Mouse (Mus musculus) forebrain, embryonic 16.5 days (tissue): ENCODE data around the gene Camta1. TPM values are rescaled to one million over a fixed set of nuclear protein-coding genes. Genes with fewer than 3 reads are reported as not detected.

Experiments used
- ATAC-seq: fragments of 200-750 bp; cut with Nextera tagmentation; 2 replicates; pipeline ENCODE4 v1.8.0; 2017; ENCODE audit warnings: mild to moderate bottlenecking, moderate library complexity
- H3K27ac ChIP-seq: fragments of 300-500 bp; sonication (generic); 2 replicates; pipeline ENCODE4 v1.5.1; 2014; ENCODE audit warnings: low read length, control low read depth
- H3K27me3 ChIP-seq: fragments of 300-500 bp; sonication (generic); replicated peaks from 2 replicates; pipeline ENCODE4 v1.6.1; 2014; ENCODE audit warnings: low read length; ENCODE audit not compliant: control insufficient read depth, insufficient read depth
- H3K36me3 ChIP-seq: fragments of 300-500 bp; sonication (generic); 2 replicates; pipeline ENCODE4 v1.6.1; 2014; ENCODE audit not compliant: control insufficient read depth, insufficient read depth
- H3K4me1 ChIP-seq: fragments of 300-500 bp; sonication (generic); replicated peaks from 2 replicates; pipeline ENCODE4 v1.6.1; 2014; ENCODE audit warnings: low read length; ENCODE audit not compliant: control insufficient read depth, insufficient read depth
- H3K4me2 ChIP-seq: fragments of 300-500 bp; sonication (generic); 2 replicates; pipeline ENCODE4 v1.6.1; 2014; ENCODE audit warnings: mild to moderate bottlenecking, low read length, control low read depth
- H3K4me3 ChIP-seq: fragments of 300-500 bp; sonication (generic); replicated peaks from 2 replicates; pipeline ENCODE4 v1.5.1; 2014; ENCODE audit warnings: mild to moderate bottlenecking, low read length, control low read depth
- H3K9ac ChIP-seq: fragments of 300-500 bp; sonication (generic); replicated peaks from 2 replicates; pipeline ENCODE4 v1.6.1; 2014; ENCODE audit warnings: low read depth, low read length, control low read depth
- H3K9me3 ChIP-seq: fragments of 300-500 bp; sonication (generic); 2 replicates; pipeline ENCODE4 v1.6.1; 2016; ENCODE audit warnings: low read length; ENCODE audit not compliant: control insufficient read depth
- WGBS: fragments of 180-500 bp; shearing (Covaris S2); extraction: QIAGEN DNeasy Blood & Tissue Kit; methylation state at CpG from one replicate; pipeline ENCODE4 v1.1.7; 2014; 5-methylcytosine and 5-hydroxymethylcytosine counted together
- polyA plus RNA-seq: library from polyadenylated mRNA; unstranded; fragments of >200 nt; fragmentation: Nextera tagmentation; extraction: Ambion mirVana; gene quantifications from 2 replicates; pipeline ENCODE4 v1.2.1, GENCODE M21; 2015

Camta1 gene
- polyA plus RNA-seq, 1 experiment from 2014 or later = 123 TPM

- ATAC-seq = no peak
- Histone ChIP-seq H3K27me3 (no peaks in the 10 kb centered on the region), H3K4me2 (no peak overlapping the region), H3K9ac (no peak overlapping the region), H3K4me3 (no peak overlapping the region), H3K4me1 (peaks cover 7% of the 10 kb centered on the region; the same call in 1 of the 2 replicates), H3K9me3 (no peaks in the 10 kb centered on the region), H3K27ac (no peak overlapping the region), H3K36me3 (no peaks in the 10 kb centered on the region)
- 84% methylated on average over 10 of the region's 10 CpGs for WGBS
These were observed 27.1 kb downstream of the Camta1 start for GRCm38 (mm10) chr4:151834536-151834935.

GRCm38 (mm10) chr4:151833940-151834449 lies 27.7 kb downstream of the Camta1 start:
- Histone ChIP-seq H3K4me3 (no peak overlapping the region), H3K27ac (no peak overlapping the region), H3K9ac (no peak overlapping the region), H3K36me3 (no peaks in the 10 kb centered on the region), H3K4me2 (no peak overlapping the region), H3K27me3 (no peaks in the 10 kb centered on the region), H3K4me1 (peaks cover 7% of the 10 kb centered on the region; the same call in 1 of the 2 replicates), H3K9me3 (no peaks in the 10 kb centered on the region)
- 66% methylated on average over 7 of the region's 7 CpGs for WGBS
- no peak for ATAC-seq

- H3K4me3 ChIP-seq = no peak overlapping the region
- 95% methylated on average over 3 of the region's 3 CpGs for WGBS
- no peak overlapping the region for H3K27ac ChIP-seq
- H3K27me3 ChIP-seq = no peaks in the 10 kb centered on the region
- H3K4me1 ChIP-seq = 0 out of 2 replicates have a peak, but pooled peaks cover 4% of the 10 kb centered on the region
- H3K36me3 ChIP-seq = no peaks in the 10 kb centered on the region
- no peak overlapping the region for H3K9ac ChIP-seq
- H3K4me2 ChIP-seq = no peak overlapping the region
- no peaks in the 10 kb centered on the region for H3K9me3 ChIP-seq
- ATAC-seq = no peak
These were observed 33.8 kb downstream of the Camta1 start for GRCm38 (mm10) chr4:151827840-151828239.

GRCm38 (mm10) chr4:151827356-151827755 lies 34.3 kb downstream of the Camta1 start:
- Histone ChIP-seq H3K4me1 (0 out of 2 replicates have a peak, but pooled peaks cover 4% of the 10 kb centered on the region), H3K27ac (no peak overlapping the region), H3K9me3 (no peaks in the 10 kb centered on the region), H3K9ac (no peak overlapping the region), H3K4me3 (no peak overlapping the region), H3K27me3 (no peaks in the 10 kb centered on the region), H3K4me2 (no peak overlapping the region), H3K36me3 (no peaks in the 10 kb centered on the region)
- no peak for ATAC-seq

GRCm38 (mm10) chr4:151823963-151824362 lies 37.7 kb downstream of the Camta1 start:
- H3K36me3 ChIP-seq = no peaks in the 10 kb centered on the region
- WGBS = 81% methylated on average over 3 of the region's 3 CpGs
- H3K9ac ChIP-seq = no peak overlapping the region
- peaks cover 2% of the 10 kb centered on the region for H3K4me1 ChIP-seq
- no peak overlapping the region for H3K4me2 ChIP-seq
- no peak overlapping the region for H3K27ac ChIP-seq
- H3K9me3 ChIP-seq = no peaks in the 10 kb centered on the region
- no peak for ATAC-seq
- H3K27me3 ChIP-seq = no peaks in the 10 kb centered on the region
- H3K4me3 ChIP-seq = no peak overlapping the region

GRCm38 (mm10) chr4:151822986-151823385 lies 38.7 kb downstream of the Camta1 start:
- H3K4me3 ChIP-seq = no peak overlapping the region
- 87% methylated on average over 2 of the region's 2 CpGs for WGBS
- no peaks in the 10 kb centered on the region for H3K27me3 ChIP-seq
- peaks cover 10% of the 10 kb centered on the region for H3K4me1 ChIP-seq
- H3K9me3 ChIP-seq = no peaks in the 10 kb centered on the region
- H3K36me3 ChIP-seq = no peaks in the 10 kb centered on the region
- ATAC-seq = no peak
- H3K9ac ChIP-seq = no peak overlapping the region
- no peak overlapping the region for H3K4me2 ChIP-seq
- no peak overlapping the region for H3K27ac ChIP-seq

GRCm38 (mm10) chr4:151817981-151818766 lies 43.5 kb downstream of the Camta1 start:
- H3K4me3 ChIP-seq = no peak overlapping the region
- H3K27me3 ChIP-seq = no peaks in the 10 kb centered on the region
- H3K9me3 ChIP-seq = no peaks in the 10 kb centered on the region
- H3K36me3 ChIP-seq = no peaks in the 10 kb centered on the region
- H3K4me1 ChIP-seq = peaks cover 10% of the 10 kb centered on the region
- H3K27ac ChIP-seq = peak overlapping the region; percentile 41; the same call in 1 of the 2 replicates
- H3K4me2 ChIP-seq = no peak overlapping the region
- 24% methylated on average over 3 of the region's 3 CpGs for WGBS
- no peak overlapping the region for H3K9ac ChIP-seq
- no peak for ATAC-seq

GRCm38 (mm10) chr4:151813711-151814110 lies 48.0 kb downstream of the Camta1 start:
- peaks cover 6% of the 10 kb centered on the region for H3K4me1 ChIP-seq
- no peak overlapping the region for H3K27ac ChIP-seq
- H3K36me3 ChIP-seq = no peaks in the 10 kb centered on the region
- ATAC-seq = no peak
- H3K4me3 ChIP-seq = no peak overlapping the region
- H3K9ac ChIP-seq = no peak overlapping the region
- no peaks in the 10 kb centered on the region for H3K9me3 ChIP-seq
- WGBS = 93% methylated on average over 4 of the region's 4 CpGs
- H3K4me2 ChIP-seq = no peak overlapping the region
- H3K27me3 ChIP-seq = no peaks in the 10 kb centered on the region

- no peak overlapping the region for H3K9ac ChIP-seq
- 0 out of 2 replicates have a peak, but pooled peaks cover 2% of the 10 kb centered on the region for H3K4me1 ChIP-seq
- no peaks in the 10 kb centered on the region for H3K9me3 ChIP-seq
- no peak overlapping the region for H3K27ac ChIP-seq
- no peak overlapping the region for H3K4me3 ChIP-seq
- 90% methylated on average over 4 of the region's 4 CpGs for WGBS
- no peaks in the 10 kb centered on the region for H3K36me3 ChIP-seq
- no peaks in the 10 kb centered on the region for H3K27me3 ChIP-seq
- ATAC-seq = no peak
- H3K4me2 ChIP-seq = no peak overlapping the region
These were observed 56.0 kb downstream of the Camta1 start for GRCm38 (mm10) chr4:151805685-151806084.
